Mouse (Mus musculus) brain, embryonic 14.5 days (tissue): ENCODE measurements at regions not wholly inside any gene's neighbourhood (a gene's known extent, or its start where the extent isn't known, plus 50 kb on each side); places are given as distances from the start of the nearest gene placed in this dataset.

Experiments used
- CTCF ChIP-seq: fragments of 200-500 bp; IDR thresholded peaks from 2 replicates; pipeline ENCODE4 v1.5.1; 2012; ENCODE audit warnings: inconsistent platforms, mild to moderate bottlenecking, moderate library complexity, borderline replicate concordance; ENCODE audit not compliant: insufficient read depth, insufficient read length; ENCODE audit errors: extremely low read depth
- POLR2A ChIP-seq: fragments of 200-500 bp; IDR thresholded peaks from 2 replicates; pipeline ENCODE4 v1.6.1; 2012; ENCODE audit warnings: mild to moderate bottlenecking, inconsistent platforms, borderline replicate concordance; ENCODE audit not compliant: poor library complexity, insufficient read depth, insufficient read length, severe bottlenecking; ENCODE audit errors: extremely low read depth

- TF ChIP-seq POLR2A (no peak), CTCF (no peak)
These were observed 509.8 kb upstream of the Adgrl2 start for GRCm38 (mm10) chr3:149500130-149500529.
